Mouse (Mus musculus): ENCODE measurements around the gene Ccdc28b. TPM values are rescaled to one million over a fixed set of nuclear protein-coding genes. Genes with fewer than 3 reads are reported as not detected.
A peak's percentile ranks its signal among the peaks of the same experiment; 100 is the strongest.

The Ccdc28b gene
- 153 and 159 TPM in 2 replicates for polyA plus RNA-seq (2015; fragmentation: Nextera tagmentation; extraction: Ambion mirVana)

GRCm38 (mm10) chr4:129623681-129624091 is at the start of gene Ccdc28b:
TSS of gene Ccdc28b (minus strand) at chr4:129623947.
- Histone ChIP-seq H3K27ac (replicated peaks) (peak within 1 kb of the TSS; percentile 97), H3K36me3 (peaks cover 22% of the 10 kb centered on the region), H3K9ac (peak within 1 kb of the TSS; percentile 86), H3K9me3 (no peaks in the 10 kb centered on the region), H3K27me3 (no peaks in the 10 kb centered on the region), H3K4me2 (peak within 1 kb of the TSS; percentile 80), H3K4me3 (peak within 1 kb of the TSS; percentile 69), H3K4me1 (replicated peaks) (peaks cover 49% of the 10 kb centered on the region)
- WGBS = 1% methylated on average over 10 of the region's 10 CpGs
- peak; percentile 3; the same call in 1 of the 2 replicates for ATAC-seq (ENCODE audit: low FRiP score, low read depth)

GRCm38 (mm10) chr4:129672878-129673449 is 49.2 kb upstream of the Ccdc28b start:
- H3K9ac ChIP-seq = peak overlapping the region; percentile 84
- H3K4me1 ChIP-seq (replicated peaks) = peaks cover 20% of the 10 kb centered on the region
- peaks cover 20% of the 10 kb centered on the region for H3K36me3 ChIP-seq
- ATAC-seq (ENCODE audit: low FRiP score, low read depth) = peak; percentile 72; the same call in 1 of the 2 replicates
- H3K4me3 ChIP-seq = peak overlapping the region; percentile 82
- 7% methylated on average over 10 of the region's 10 CpGs for WGBS
- H3K27me3 ChIP-seq = no peaks in the 10 kb centered on the region
- no peaks in the 10 kb centered on the region for H3K9me3 ChIP-seq
- H3K27ac ChIP-seq (replicated peaks) = peak overlapping the region; percentile 90
- H3K4me2 ChIP-seq = peak overlapping the region; percentile 75

GRCm38 (mm10) chr4:129672083-129672877 is 48.5 kb upstream of the Ccdc28b start, which contains the start of gene Kpna6:
TSS of gene Kpna6 (minus strand) at chr4:129672767.
- Histone ChIP-seq H3K27ac (replicated peaks) (peak within 1 kb of the TSS; percentile 90), H3K4me3 (peak within 1 kb of the TSS; percentile 82), H3K9ac (peak within 1 kb of the TSS; percentile 84), H3K27me3 (no peaks in the 10 kb centered on the region), H3K4me2 (peak within 1 kb of the TSS; percentile 75), H3K9me3 (no peaks in the 10 kb centered on the region), H3K4me1 (replicated peaks) (peaks cover 20% of the 10 kb centered on the region), H3K36me3 (peaks cover 16% of the 10 kb centered on the region)
- ATAC-seq (ENCODE audit: low FRiP score, low read depth) = peak; percentile 94
- WGBS = under 1% methylated on average over 65 of the region's 65 CpGs

GRCm38 (mm10) chr4:129671491-129672082 is 47.8 kb upstream of the Ccdc28b start:
- H3K27ac ChIP-seq (replicated peaks) = peak overlapping the region; percentile 90
- H3K27me3 ChIP-seq = no peaks in the 10 kb centered on the region
- H3K4me1 ChIP-seq (replicated peaks) = peaks cover 20% of the 10 kb centered on the region
- peak overlapping the region; percentile 84 for H3K9ac ChIP-seq
- 6% methylated on average over 12 of the region's 12 CpGs for WGBS
- ATAC-seq (ENCODE audit: low FRiP score, low read depth) = peak; percentile 28; the same call in 1 of the 2 replicates
- no peaks in the 10 kb centered on the region for H3K9me3 ChIP-seq
- H3K4me2 ChIP-seq = peak overlapping the region; percentile 75
- H3K4me3 ChIP-seq = peak overlapping the region; percentile 82
- peaks cover 13% of the 10 kb centered on the region for H3K36me3 ChIP-seq

GRCm38 (mm10) chr4:129662255-129662813 is 38.6 kb upstream of the Ccdc28b start:
- no peak overlapping the region for H3K9ac ChIP-seq
- no peak for ATAC-seq (ENCODE audit: low FRiP score, low read depth)
- H3K27ac ChIP-seq (replicated peaks) = no peak overlapping the region
- H3K27me3 ChIP-seq = no peaks in the 10 kb centered on the region
- H3K36me3 ChIP-seq = peaks cover 48% of the 10 kb centered on the region
- no peak overlapping the region for H3K4me2 ChIP-seq
- 89% methylated on average over 3 of the region's 3 CpGs for WGBS
- H3K9me3 ChIP-seq = no peaks in the 10 kb centered on the region
- H3K4me1 ChIP-seq (replicated peaks) = no peaks in the 10 kb centered on the region
- no peak overlapping the region for H3K4me3 ChIP-seq

GRCm38 (mm10) chr4:129661584-129661983 is 37.8 kb upstream of the Ccdc28b start:
- H3K27me3 ChIP-seq = no peaks in the 10 kb centered on the region
- H3K36me3 ChIP-seq = peaks cover 52% of the 10 kb centered on the region
- ATAC-seq (ENCODE audit: low FRiP score, low read depth) = no peak

GRCm38 (mm10) chr4:129654770-129655169 is 31.0 kb upstream of the Ccdc28b start:
- Histone ChIP-seq H3K9me3 (no peaks in the 10 kb centered on the region), H3K27ac (replicated peaks) (no peak overlapping the region), H3K36me3 (peaks cover 94% of the 10 kb centered on the region), H3K4me3 (no peak overlapping the region), H3K9ac (no peak overlapping the region), H3K4me1 (replicated peaks) (no peaks in the 10 kb centered on the region), H3K4me2 (no peak overlapping the region), H3K27me3 (no peaks in the 10 kb centered on the region)
- WGBS = 94% methylated on average over 14 of the region's 14 CpGs
- ATAC-seq (ENCODE audit: low FRiP score, low read depth) = no peak

More at GRCm38 (mm10) chr4:129661584-129661983, 37.8 kb upstream of the Ccdc28b start:
- Histone ChIP-seq H3K9me3 (no peaks in the 10 kb centered on the region), H3K9ac (no peak overlapping the region), H3K4me3 (no peak overlapping the region), H3K4me2 (no peak overlapping the region), H3K4me1 (replicated peaks) (no peaks in the 10 kb centered on the region), H3K27ac (replicated peaks) (no peak overlapping the region)
- 94% methylated on average over 3 of the region's 3 CpGs for WGBS

GRCm38 (mm10) chr4:129650359-129650758 is 26.6 kb upstream of the Ccdc28b start:
- H3K9me3 ChIP-seq = no peaks in the 10 kb centered on the region
- no peak overlapping the region for H3K4me3 ChIP-seq
- no peak overlapping the region for H3K9ac ChIP-seq
- H3K4me2 ChIP-seq = no peak overlapping the region
- H3K27ac ChIP-seq (replicated peaks) = no peak overlapping the region
- no peak for ATAC-seq (ENCODE audit: low FRiP score, low read depth)
- no peaks in the 10 kb centered on the region for H3K4me1 ChIP-seq (replicated peaks)
- WGBS = 94% methylated on average over 8 of the region's 8 CpGs
- peaks cover 88% of the 10 kb centered on the region for H3K36me3 ChIP-seq
- no peaks in the 10 kb centered on the region for H3K27me3 ChIP-seq

GRCm38 (mm10) chr4:129648656-129649055 is 24.9 kb upstream of the Ccdc28b start:
- H3K9ac ChIP-seq = no peak overlapping the region
- no peak overlapping the region for H3K4me2 ChIP-seq
- no peaks in the 10 kb centered on the region for H3K4me1 ChIP-seq (replicated peaks)
- H3K27me3 ChIP-seq = no peaks in the 10 kb centered on the region
- peaks cover 80% of the 10 kb centered on the region for H3K36me3 ChIP-seq
- H3K4me3 ChIP-seq = no peak overlapping the region
- 90% methylated on average over 1 of the region's 1 CpGs for whole genome bisulfite sequencing
- ATAC-seq (ENCODE audit: low FRiP score, low read depth) = no peak
- H3K27ac ChIP-seq (replicated peaks) = no peak overlapping the region
- no peaks in the 10 kb centered on the region for H3K9me3 ChIP-seq

GRCm38 (mm10) chr4:129645204-129645603 is 21.5 kb upstream of the Ccdc28b start:
- H3K27ac ChIP-seq (replicated peaks) = no peak overlapping the region
- H3K9ac ChIP-seq = no peak overlapping the region
- H3K9me3 ChIP-seq = no peaks in the 10 kb centered on the region
- 93% methylated on average over 6 of the region's 6 CpGs for WGBS
- no peak for ATAC-seq (ENCODE audit: low FRiP score, low read depth)
- H3K4me2 ChIP-seq = no peak overlapping the region
- H3K27me3 ChIP-seq = no peaks in the 10 kb centered on the region
- H3K36me3 ChIP-seq = peaks cover 52% of the 10 kb centered on the region
- no peak overlapping the region for H3K4me3 ChIP-seq
- H3K4me1 ChIP-seq (replicated peaks) = peaks cover 3% of the 10 kb centered on the region; the same call in 1 of the 2 replicates

- H3K4me1 ChIP-seq (replicated peaks) = peaks cover 23% of the 10 kb centered on the region
- no peak for ATAC-seq (ENCODE audit: low FRiP score, low read depth)
- WGBS = 56% methylated on average over 5 of the region's 5 CpGs
- H3K27me3 ChIP-seq = no peaks in the 10 kb centered on the region
- peak overlapping the region; percentile 76 for H3K4me2 ChIP-seq
- H3K9ac ChIP-seq = no peak overlapping the region
- H3K4me3 ChIP-seq = no peak overlapping the region
- no peak overlapping the region for H3K27ac ChIP-seq (replicated peaks)
- no peaks in the 10 kb centered on the region for H3K9me3 ChIP-seq
- H3K36me3 ChIP-seq = peaks cover 26% of the 10 kb centered on the region
Observed at GRCm38 (mm10) chr4:129641756-129642155, 18.0 kb upstream of the Ccdc28b start.
